Mouse (Mus musculus): ENCODE measurements around the gene Tspan31.
A peak's percentile ranks its signal among the peaks of the same experiment; 100 is the strongest.

Gene Tspan31

DNA sequence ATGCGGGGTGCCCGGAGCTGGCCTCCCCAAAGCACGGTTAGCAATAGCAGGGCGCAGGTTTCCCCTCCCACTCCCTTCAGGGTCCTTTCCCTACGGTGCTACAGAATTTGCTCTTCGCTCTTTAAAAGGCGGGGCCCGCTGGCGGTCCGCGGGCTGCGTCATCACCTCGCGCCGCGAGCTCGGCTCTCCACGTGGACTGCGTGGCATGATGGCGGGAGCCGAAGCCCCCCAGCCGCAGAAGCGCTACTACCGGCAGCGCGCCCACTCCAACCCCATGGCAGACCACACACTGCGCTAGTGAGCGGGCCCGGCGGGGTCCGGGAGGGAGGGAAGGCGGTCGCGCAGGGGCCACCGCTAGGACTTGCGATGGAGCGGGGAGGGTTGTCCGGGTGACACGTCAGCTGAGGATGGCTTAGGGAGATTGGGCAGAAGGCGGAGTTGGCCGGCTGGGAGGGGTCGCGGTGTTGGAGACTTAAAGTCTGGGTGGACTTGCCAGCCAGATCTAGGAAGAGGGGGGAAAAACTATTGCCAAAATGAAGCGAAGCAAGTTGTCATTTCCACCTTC, 28.2 kb downstream of the Tspan31 start:
- peak; percentile 83 for DNase-seq (ENCODE audit: low spot score)

DNA sequence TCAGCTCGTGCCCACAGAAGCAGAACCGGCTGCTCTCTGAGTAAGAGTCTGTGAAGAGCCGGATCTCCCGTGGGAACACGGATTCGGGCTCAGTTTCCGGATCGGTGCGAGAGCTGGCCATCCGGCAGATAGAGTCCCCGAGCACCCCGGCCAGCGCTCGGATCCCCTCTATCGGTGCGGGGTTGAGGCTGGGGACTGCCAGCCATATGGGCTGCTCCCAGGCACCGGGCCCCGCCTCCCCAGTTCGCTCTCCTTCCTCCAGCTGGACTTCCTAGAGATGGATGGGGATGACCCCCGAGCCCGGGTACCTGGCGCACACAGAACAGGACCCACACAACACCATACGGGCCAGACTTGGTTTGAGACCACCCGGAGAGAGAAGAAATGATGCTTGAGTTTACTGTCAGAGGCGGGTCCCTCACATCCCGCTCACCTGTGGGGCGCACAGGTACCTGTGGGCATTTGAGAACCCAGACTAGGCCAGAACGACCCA, 28.7 kb downstream of the Tspan31 start, which contains the start of the genes Mettl1 and Eef1akmt3:
Gene Mettl1 (plus strand): TSS at position 141 of the 493 bp plus-strand sequence.
Gene Eef1akmt3 (minus strand): TSS at position 240 of the 493 bp plus-strand sequence.
- DNase-seq (ENCODE audit: low spot score), result no peak

DNA sequence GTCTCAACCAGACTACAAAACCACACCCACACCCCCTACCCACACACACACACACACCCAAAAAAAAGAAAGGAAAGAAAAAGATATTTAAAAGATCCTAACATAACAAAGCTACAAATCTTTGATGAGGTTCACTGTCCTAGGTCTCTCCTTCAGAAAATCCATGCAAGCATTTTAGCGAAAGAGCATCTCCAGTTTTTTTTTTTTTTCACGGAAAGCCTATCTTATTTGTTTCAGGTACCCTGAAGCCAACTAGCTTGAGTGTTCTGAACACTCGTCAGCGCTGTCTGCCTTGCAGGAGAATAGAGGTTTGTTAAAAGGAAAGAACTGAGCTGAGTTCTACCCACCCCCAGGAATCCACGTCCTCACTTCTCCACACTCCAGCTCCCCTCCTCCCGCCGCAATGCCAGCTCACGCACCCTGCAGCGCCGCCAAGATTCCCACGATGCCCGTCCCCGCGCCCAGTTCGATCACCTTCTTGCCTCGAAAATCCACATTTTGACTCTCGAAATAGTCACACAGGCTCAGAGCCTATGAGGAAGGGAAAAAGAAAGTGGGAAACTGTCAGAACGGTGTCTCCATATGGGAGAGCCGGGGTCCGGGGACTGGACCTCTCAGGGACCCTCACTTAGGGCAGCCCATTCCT, 29.4 kb downstream of the Tspan31 start:
- DNase-seq (ENCODE audit: low spot score), result no peak

DNA sequence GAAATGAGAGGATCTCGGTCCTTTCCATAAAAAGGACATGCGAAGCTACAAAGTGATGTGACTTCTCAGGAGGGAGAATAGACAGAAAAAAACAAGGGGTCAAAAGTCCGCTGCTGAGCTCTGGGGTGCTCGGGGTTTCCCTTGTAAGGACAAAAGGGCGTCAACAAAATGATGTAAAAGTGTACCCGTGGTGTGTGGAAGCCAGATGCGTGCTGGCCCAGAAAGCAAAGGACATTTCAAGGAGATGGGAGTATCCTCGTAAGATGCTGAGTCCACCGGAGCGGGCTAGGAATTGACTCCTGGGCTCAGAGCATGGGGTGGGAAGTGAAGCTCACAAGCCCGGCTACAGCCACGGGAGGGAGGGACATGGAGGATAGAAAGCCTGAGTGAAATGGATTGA, 32.4 kb downstream of the Tspan31 start:
- no peak for DNase-seq (ENCODE audit: low spot score)

DNA sequence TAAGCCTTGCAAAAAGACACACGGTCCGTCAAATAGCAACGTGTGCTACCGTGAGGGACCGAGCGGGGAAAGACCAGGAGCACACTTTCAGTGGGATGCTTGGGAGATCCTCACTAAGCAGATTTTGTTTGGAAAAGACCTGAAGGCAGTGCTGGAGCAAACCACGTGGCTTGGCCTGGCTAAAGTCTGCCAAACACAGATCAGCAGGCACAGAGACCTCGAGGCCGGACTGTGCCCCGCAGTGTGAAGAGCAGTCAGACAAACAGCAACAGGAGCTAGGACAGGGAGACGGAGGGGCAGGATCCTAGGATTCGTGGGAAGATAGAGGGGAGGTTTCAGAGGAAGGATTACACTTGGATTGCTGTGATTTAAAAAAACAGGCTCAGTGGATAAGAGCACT, 33.8 kb downstream of the Tspan31 start:
- DNase-seq (ENCODE audit: low spot score), result no peak

DNA sequence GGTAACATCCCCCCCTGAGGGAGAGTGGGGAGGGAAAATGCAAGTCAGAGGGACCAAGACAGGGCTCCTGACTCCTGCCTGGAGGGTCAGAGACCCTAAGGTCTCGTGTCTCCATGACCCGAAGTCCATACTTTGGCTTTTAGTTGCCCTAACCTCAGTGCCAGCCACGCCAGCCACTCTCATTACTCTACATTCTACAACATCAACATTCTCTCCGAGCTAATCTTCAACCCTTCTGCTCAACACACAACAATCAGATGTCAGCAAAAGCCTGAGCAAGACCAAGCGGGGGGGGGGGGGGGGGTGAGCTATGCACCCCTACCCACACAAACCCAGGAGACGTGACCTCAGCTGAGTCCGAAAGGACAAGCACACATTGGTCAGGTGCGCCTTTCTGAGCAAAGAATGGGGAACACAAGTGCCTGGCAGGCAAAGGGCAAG, 36.7 kb downstream of the Tspan31 start:
- DNase-seq (ENCODE audit: low spot score), result no peak

DNA sequence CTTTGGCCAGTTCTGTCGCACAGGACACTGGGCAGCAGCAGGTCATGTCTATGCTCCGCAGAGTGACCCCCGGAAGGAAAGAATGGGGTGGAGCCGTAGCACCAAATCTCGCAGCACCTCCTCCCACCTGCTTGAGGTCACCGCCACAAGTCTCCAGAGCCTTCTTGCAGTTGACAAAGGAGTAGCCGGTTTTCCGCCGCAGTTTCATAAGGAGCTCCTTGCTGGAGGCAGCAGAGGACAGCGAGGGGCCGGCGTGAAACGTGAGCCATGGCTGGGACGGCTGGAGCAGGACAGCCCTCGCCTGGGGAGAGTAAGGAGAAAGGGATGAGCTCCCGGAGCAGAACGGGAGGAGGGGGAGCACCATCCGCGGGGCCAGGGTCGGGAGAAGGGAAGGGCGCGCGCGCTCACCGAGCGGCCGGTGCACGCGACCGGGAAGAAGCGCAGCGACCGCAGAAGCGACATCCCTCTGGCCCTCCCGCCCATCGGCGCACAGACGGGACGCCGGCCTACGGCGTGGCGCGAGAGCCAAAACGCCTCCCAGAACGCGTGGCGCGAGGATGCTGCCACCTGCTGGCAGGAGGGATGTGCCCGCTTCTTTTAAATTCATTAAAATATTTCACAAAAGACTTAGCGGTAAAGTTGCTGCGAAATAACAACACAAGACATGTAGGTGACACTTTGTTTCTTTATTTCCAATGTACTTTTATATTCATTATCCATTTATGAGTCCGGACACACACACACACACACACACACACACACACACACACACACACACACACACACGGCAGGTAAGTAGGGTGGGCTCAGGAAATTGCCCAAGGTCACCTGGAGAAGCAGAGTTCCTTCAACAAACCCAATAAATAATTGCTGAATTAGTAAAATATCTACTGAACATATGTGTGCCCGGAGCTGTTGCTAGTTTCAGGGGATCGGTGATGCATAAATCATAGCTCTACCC, 39.4 kb downstream of the Tspan31 start, which contains the start of gene Tsfm:
Gene Tsfm (minus strand): TSS at position 505 of the 961 bp plus-strand sequence.
- DNase-seq (ENCODE audit: low spot score), result peak; percentile 84

DNA sequence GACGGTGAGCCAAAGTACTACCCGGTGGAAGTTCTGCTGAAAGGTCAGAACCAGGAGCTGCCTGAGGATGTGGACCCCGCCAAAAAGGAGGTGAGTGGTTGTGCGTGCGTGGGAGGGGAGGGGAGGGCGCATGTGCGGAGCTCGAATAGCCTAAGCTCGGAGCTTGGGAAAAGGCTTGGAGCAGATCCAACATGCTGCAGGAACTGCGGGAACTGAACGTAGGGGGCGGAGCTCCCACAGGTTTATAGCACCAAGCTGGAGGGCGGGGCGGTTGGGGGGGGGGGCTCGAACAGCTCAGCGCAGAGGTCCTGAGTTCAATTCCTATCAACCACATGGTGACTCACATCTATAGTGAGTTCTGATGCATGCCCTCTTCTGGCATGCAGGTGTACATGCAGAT, 51.6 kb downstream of the Tspan31 start:
- DNase-seq (ENCODE audit: low spot score), result no peak

Measured in T-cell, adult 2 months (primary cell).